Mouse (Mus musculus): ENCODE measurements around the gene Defa31.
"Not testable (repeated sequence)": the region's sequence is repeated elsewhere in the genome, so short reads cannot be mapped to it uniquely, and the experiment has no call there.

The Defa31 gene

GRCm38 (mm10) chr8:21191314-21191713 lies at the start of gene Defa31:
TSS of gene Defa31 (plus strand) at chr8:21191614.
- not testable (repeated sequence) for DNase-seq (ENCODE audit: low spot score in 2 of 2)

- not testable (repeated sequence) for DNase-seq (ENCODE audit: low spot score in 2 of 2)
Observed at GRCm38 (mm10) chr8:21161977-21162376, 29.4 kb upstream of the Defa31 start, which contains the start of gene Defa22. TSS of gene Defa22 (plus strand) at chr8:21162277.

GRCm38 (mm10) chr8:21201261-21201660 lies 9.8 kb downstream of the Defa31 start, which contains the start of gene Gm15293:
TSS of gene Gm15293 (plus strand) at chr8:21201561.
- DNase-seq (ENCODE audit: low spot score in 2 of 2): not testable (repeated sequence)

Measured in frontal cortex, postnatal 10 days (tissue).